Mouse (Mus musculus) embryonic fibroblast, embryonic 13.5 days (primary cell): ENCODE measurements around the gene Tln2.

Source experiments
- CTCF ChIP-seq: IDR thresholded peaks from 2 replicates; pipeline ENCODE4 v1.5.1; 2011; ENCODE audit warnings: mild to moderate bottlenecking, control low read depth, low read length, moderate library complexity, borderline replicate concordance; ENCODE audit not compliant: insufficient read depth
- POLR2A ChIP-seq: IDR thresholded peaks from 2 replicates; pipeline ENCODE4 v1.6.1; 2011; ENCODE audit warnings: low read depth, mild to moderate bottlenecking, control low read depth, low read length, moderate library complexity

GRCm38 (mm10) chr9:67299164-67299563 is 260.3 kb downstream of the Tln2 start:
- TF ChIP-seq CTCF (no peak), POLR2A (no peak)
